Mouse (Mus musculus) lung, postnatal 0 days (tissue): ENCODE measurements around the gene 1110017D15Rik.

Source experiments
- CTCF ChIP-seq: IDR thresholded peaks from 2 replicates; pipeline ENCODE4 v1.5.1; 2016; ENCODE audit warnings: antibody characterized with exemption, mild to moderate bottlenecking
- EP300 ChIP-seq: IDR thresholded peaks from 2 replicates; pipeline ENCODE4 v1.6.1; 2016; ENCODE audit warnings: antibody characterized with exemption, mild to moderate bottlenecking, control low read depth

GRCm38 (mm10) chr4:41532420-41532819 is 15.3 kb upstream of the 1110017D15Rik start:
- TF ChIP-seq EP300, result no peak
- no peak for TF ChIP-seq CTCF
